8 mouse cellular contexts compared by ENCODE assay signal in the genomic region with DNA sequence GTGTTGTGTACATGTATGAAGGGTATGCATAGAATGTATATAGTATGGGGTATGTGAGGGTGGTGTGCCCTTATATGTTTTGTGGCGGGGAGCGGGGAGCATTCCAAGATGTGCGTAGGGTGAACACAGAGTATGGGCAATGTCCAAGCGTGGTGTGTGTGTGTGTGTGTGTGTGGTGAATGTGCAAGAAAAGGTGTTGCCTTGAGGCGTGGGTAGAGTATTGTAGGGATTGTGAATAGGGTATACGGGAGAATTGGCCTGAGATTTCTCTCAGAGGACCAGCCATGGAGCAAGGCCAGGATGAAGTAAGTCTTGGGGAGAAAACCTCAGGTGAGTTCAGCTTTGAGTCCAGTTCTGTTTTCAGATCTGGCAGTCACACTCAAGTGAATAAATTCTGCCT. TPM values are rescaled to one million over a fixed set of nuclear protein-coding genes. Genes with fewer than 3 reads are reported as not detected.
DNase-seq lines count a peak whose midpoint lies in the region; ATAC-seq and TF ChIP-seq lines count a peak whose summit lies in the region.

No protein-coding gene starts in this region.

- WGBS in embryonic facial prominence, embryonic 14.5 days, result 6% methylated on average over 6 of the region's 6 CpGs
- WGBS in intestine, embryonic 14.5 days, result 6% methylated on average over 6 of the region's 6 CpGs
- WGBS in neural tube, embryonic 12.5 days, result 6% methylated on average over 6 of the region's 6 CpGs
- 10% methylated on average over 6 of the region's 6 CpGs for WGBS in lung, adult 2 months

- H3K36me3 ChIP-seq in embryonic facial prominence, embryonic 14.5 days (ENCODE audit: control insufficient read depth, insufficient read depth, low read length), result no peaks in the 10 kb centered on the region
- no peaks in the 10 kb centered on the region for H3K36me3 ChIP-seq in intestine, embryonic 14.5 days (ENCODE audit: control insufficient read depth, insufficient read depth, low read length)
- H3K36me3 ChIP-seq in neural tube, embryonic 12.5 days, result no peaks in the 10 kb centered on the region

- H3K27me3 ChIP-seq in embryonic facial prominence, embryonic 14.5 days (replicated peaks; ENCODE audit: control insufficient read depth, insufficient read depth, low read length), result peaks cover 92% of the 10 kb centered on the region
- peaks cover 97% of the 10 kb centered on the region for H3K27me3 ChIP-seq in intestine, embryonic 14.5 days (replicated peaks; ENCODE audit: control insufficient read depth, insufficient read depth, low read length)
- H3K27me3 ChIP-seq in neural tube, embryonic 12.5 days (replicated peaks), result peaks cover 88% of the 10 kb centered on the region

- no peaks in the 10 kb centered on the region for H3K9me3 ChIP-seq in embryonic facial prominence, embryonic 14.5 days (ENCODE audit: control insufficient read depth, low read length)
- H3K9me3 ChIP-seq in intestine, embryonic 14.5 days (ENCODE audit: control insufficient read depth, low read length), result no peaks in the 10 kb centered on the region
- H3K9me3 ChIP-seq in neural tube, embryonic 12.5 days, result no peaks in the 10 kb centered on the region

- H3K27ac ChIP-seq in embryonic facial prominence, embryonic 14.5 days (replicated peaks; ENCODE audit: low read depth, low read length), result no peak overlapping the region
- H3K27ac ChIP-seq in intestine, embryonic 14.5 days (ENCODE audit: low read depth), result no peak overlapping the region
- no peak overlapping the region for H3K27ac ChIP-seq in neural tube, embryonic 12.5 days

- H3K4me1 ChIP-seq in embryonic facial prominence, embryonic 14.5 days (ENCODE audit: control insufficient read depth, insufficient read depth, low read length), result peaks cover 5% of the 10 kb centered on the region
- H3K4me1 ChIP-seq in intestine, embryonic 14.5 days (replicated peaks; ENCODE audit: control insufficient read depth, insufficient read depth, low read length), result peaks cover 14% of the 10 kb centered on the region; the same call in 1 of the 2 replicates
- H3K4me1 ChIP-seq in neural tube, embryonic 12.5 days, result peaks cover 27% of the 10 kb centered on the region
- peaks cover 5% of the 10 kb centered on the region; the same call in 1 of the 2 replicates for H3K4me1 ChIP-seq in lung, adult 2 months (ENCODE audit: control insufficient read depth, insufficient read depth, low read length)

- ATAC-seq in embryonic facial prominence, embryonic 14.5 days (ENCODE audit: low read depth), result no peak
- no peak for ATAC-seq in intestine, embryonic 14.5 days (replicated peaks; ENCODE audit: low FRiP score, low TSS enrichment, low read depth)
- peak; percentile 23; the same call in 1 of the 2 replicates for ATAC-seq in neural tube, embryonic 12.5 days (ENCODE audit: low FRiP score, low read depth)

- H3K4me3 ChIP-seq in embryonic facial prominence, embryonic 14.5 days (ENCODE audit: low read depth, low read length), result peak overlapping the region; percentile 36
- peak overlapping the region; percentile 30 for H3K4me3 ChIP-seq in intestine, embryonic 14.5 days (ENCODE audit: low read depth, low read length)
- peak overlapping the region; percentile 26; the same call in 1 of the 2 replicates for H3K4me3 ChIP-seq in neural tube, embryonic 12.5 days
- H3K4me3 ChIP-seq in lung, adult 2 months (replicated peaks; ENCODE audit: extremely low read depth, low read depth, low read length), result no peak overlapping the region

- peak; percentile 36 to 54 for DNase-seq in left cerebral cortex, adult 18-20 months (ENCODE audit: low spot score in 2 of 2)
- DNase-seq in left cerebral cortex, adult 11 months (ENCODE audit: low spot score), result no peak
- DNase-seq in embryonic facial prominence, embryonic 14.5 days (ENCODE audit: low spot score), result no peak
- peak; percentile 56 for DNase-seq in intestine, embryonic 14.5 days (ENCODE audit: low spot score)
- no peak for DNase-seq in embryo, embryonic 9.5 days (ENCODE audit: extremely low spot score)
- DNase-seq in lung, adult 2 months, result no peak
- no peak for DNase-seq in lung, postnatal 14 days

- no peak for TF ChIP-seq CTCF in lung, adult 2 months (IDR thresholded peaks at IDR 0.05; ENCODE audit: insufficient read depth, low read length)

- no peak overlapping the region for H3K9ac ChIP-seq in embryonic facial prominence, embryonic 14.5 days (ENCODE audit: low read depth, low read length)
- no peak overlapping the region for H3K9ac ChIP-seq in intestine, embryonic 14.5 days (ENCODE audit: low read length)
- H3K9ac ChIP-seq in neural tube, embryonic 12.5 days, result no peak overlapping the region

- H3K4me2 ChIP-seq in embryonic facial prominence, embryonic 14.5 days (ENCODE audit: low read depth, low read length), result peak overlapping the region; percentile 97
- peak overlapping the region; percentile 57 for H3K4me2 ChIP-seq in intestine, embryonic 14.5 days (ENCODE audit: low read length)
- peak overlapping the region; percentile 96 for H3K4me2 ChIP-seq in neural tube, embryonic 12.5 days (replicated peaks)

- TF ChIP-seq POLR2A in lung, adult 2 months (IDR thresholded peaks at IDR 0.05; ENCODE audit: borderline replicate concordance, extremely low read depth, low read depth, low read length), result no peak

RNA-seq across cellular contexts. Expression of a gene that starts 0.7 kb away (rescaled TPM):
- 10 to 100 TPM; 56.6 to 62.8 TPM for total RNA-seq in left cerebral cortex, adult 18-20 months (2021)
- polyA plus RNA-seq in embryonic facial prominence, embryonic 14.5 days (2014; fragmentation: Nextera tagmentation; extraction: Ambion mirVana), result 0.21 and 0.77 TPM in 2 replicates
- not detected in 2 replicates for polyA plus RNA-seq in intestine, embryonic 14.5 days (2014; fragmentation: Nextera tagmentation; extraction: Ambion mirVana)
- 0.45 and 0.51 TPM in 2 replicates for polyA plus RNA-seq in neural tube, embryonic 12.5 days (2016; fragmentation: Nextera tagmentation; extraction: Ambion mirVana)
- polyA plus RNA-seq in lung, adult 2 months (2012; rRNA removed), result 1.7 and 2.3 TPM in 2 replicates

RNA-seq across cellular contexts. Expression of a gene that starts 19.7 kb away (rescaled TPM):
- total RNA-seq in left cerebral cortex, adult 18-20 months (2021), result under 1 TPM; 0.42 to 0.66 TPM
- not detected in 2 replicates for polyA plus RNA-seq in embryonic facial prominence, embryonic 14.5 days (2014; fragmentation: Nextera tagmentation; extraction: Ambion mirVana)
- polyA plus RNA-seq in intestine, embryonic 14.5 days (2014; fragmentation: Nextera tagmentation; extraction: Ambion mirVana), result 0.19 and 0.34 TPM in 2 replicates
- polyA plus RNA-seq in neural tube, embryonic 12.5 days (2016; fragmentation: Nextera tagmentation; extraction: Ambion mirVana), result 0.75 TPM in 1 of 2 replicates, not detected in the other
- polyA plus RNA-seq in lung, adult 2 months (2012; rRNA removed), result not detected in 2 replicates

RNA-seq across cellular contexts. Expression of a gene that starts 56.0 kb away (rescaled TPM):
- total RNA-seq in left cerebral cortex, adult 18-20 months (2021), result 10 to 100 TPM; 12.4 to 13.0 TPM
- polyA plus RNA-seq in embryonic facial prominence, embryonic 14.5 days (2014; fragmentation: Nextera tagmentation; extraction: Ambion mirVana), result 1.9 and 3.3 TPM in 2 replicates
- polyA plus RNA-seq in intestine, embryonic 14.5 days (2014; fragmentation: Nextera tagmentation; extraction: Ambion mirVana), result 3.0 and 3.3 TPM in 2 replicates
- polyA plus RNA-seq in neural tube, embryonic 12.5 days (2016; fragmentation: Nextera tagmentation; extraction: Ambion mirVana), result 5.8 and 6.1 TPM in 2 replicates
- polyA plus RNA-seq in lung, adult 2 months (2012; rRNA removed), result 9.9 and 12.4 TPM in 2 replicates

Comparison
In these comparisons a context has a peak if more than half of its experiments do, and no peak if none do; other contexts are left out.
1. DNase-seq: peak in left cerebral cortex, adult 18-20 months (2 of 2) and intestine, embryonic 14.5 days (single experiment); none in left cerebral cortex, adult 11 months (single experiment), embryonic facial prominence, embryonic 14.5 days (single experiment), embryo, embryonic 9.5 days (single experiment), lung, adult 2 months (single experiment) and lung, postnatal 14 days (single experiment).
2. Peak in every context shown above with its lines, with median percentiles within 50 percentile points of each other: H3K4me2 ChIP-seq.